Mouse (Mus musculus): ENCODE data around the gene Psma6.

GRCm38 (mm10) chr12:55429956-55430355 is 45.9 kb downstream of the Psma6 start:
- TF ChIP-seq CTCF (IDR thresholded peaks at IDR 0.05; ENCODE audit: borderline replicate concordance, insufficient read depth, low read depth, low read length) (no peak), POLR2A (IDR thresholded peaks at IDR 0.05; ENCODE audit: borderline replicate concordance, insufficient read depth, low read length) (no peak)
